Mouse (Mus musculus) ES-Bruce4 (cell line): ENCODE data around the gene Gm9837. TPM values are rescaled to one million over a fixed set of nuclear protein-coding genes. Genes with fewer than 3 reads are reported as not detected.

Experiments used
- H3K27ac ChIP-seq: 2 replicates; pipeline ENCODE4 v1.5.1; 2012; ENCODE audit warnings: low read length, inconsistent platforms; ENCODE audit not compliant: insufficient read depth
- H3K27me3 ChIP-seq: 2 replicates; pipeline ENCODE4 v1.6.1; 2012; ENCODE audit warnings: mild to moderate bottlenecking, low read length, inconsistent platforms; ENCODE audit not compliant: control insufficient read depth, poor library complexity, insufficient read depth, severe bottlenecking
- H3K36me3 ChIP-seq: 2 replicates; pipeline ENCODE4 v1.6.1; 2012; ENCODE audit warnings: inconsistent platforms, mild to moderate bottlenecking, low read length, moderate library complexity; ENCODE audit not compliant: control insufficient read depth, poor library complexity, insufficient read depth, severe bottlenecking
- H3K4me1 ChIP-seq: one replicate; pipeline ENCODE4 v1.8.1; 2011; ENCODE audit warnings: low read length; ENCODE audit not compliant: control insufficient read depth, insufficient read depth
- H3K4me3 ChIP-seq: 2 replicates; pipeline ENCODE4 v1.5.1; 2011; ENCODE audit warnings: low read depth, mild to moderate bottlenecking, low read length
- H3K9ac ChIP-seq: 2 replicates; pipeline ENCODE4 v1.6.1; 2012; ENCODE audit warnings: low read depth, mild to moderate bottlenecking, inconsistent platforms; ENCODE audit not compliant: poor library complexity, severe bottlenecking
- H3K9me3 ChIP-seq: replicated peaks from 2 replicates; pipeline ENCODE4 v1.6.1; 2012; ENCODE audit warnings: mild to moderate bottlenecking, low read length, inconsistent platforms; ENCODE audit not compliant: control insufficient read depth, poor library complexity, insufficient read depth, severe bottlenecking
- CTCF ChIP-seq: IDR thresholded peaks from one replicate; pipeline ENCODE4 v1.8.1; 2011; ENCODE audit warnings: low read depth, low read length
- EP300 ChIP-seq: IDR thresholded peaks from 2 replicates; pipeline ENCODE4 v1.6.1; 2011; ENCODE audit warnings: low read depth, low read length; ENCODE audit not compliant: insufficient read depth
- POLR2A ChIP-seq: IDR thresholded peaks from one replicate; pipeline ENCODE4 v1.8.1; 2011; ENCODE audit warnings: low read length; ENCODE audit not compliant: insufficient read depth
- polyA plus RNA-seq: library from polyadenylated mRNA; stranded (reverse); fragments of >200 nt; gene quantifications from 2 replicates; pipeline ENCODE4 v1.2.4, GENCODE M21; 2011; ENCODE audit warnings: low read depth; ENCODE audit not compliant: missing spikeins, insufficient read depth, insufficient read length

Gm9837 gene
- polyA plus RNA-seq, 1 experiment: not detected

DNA sequence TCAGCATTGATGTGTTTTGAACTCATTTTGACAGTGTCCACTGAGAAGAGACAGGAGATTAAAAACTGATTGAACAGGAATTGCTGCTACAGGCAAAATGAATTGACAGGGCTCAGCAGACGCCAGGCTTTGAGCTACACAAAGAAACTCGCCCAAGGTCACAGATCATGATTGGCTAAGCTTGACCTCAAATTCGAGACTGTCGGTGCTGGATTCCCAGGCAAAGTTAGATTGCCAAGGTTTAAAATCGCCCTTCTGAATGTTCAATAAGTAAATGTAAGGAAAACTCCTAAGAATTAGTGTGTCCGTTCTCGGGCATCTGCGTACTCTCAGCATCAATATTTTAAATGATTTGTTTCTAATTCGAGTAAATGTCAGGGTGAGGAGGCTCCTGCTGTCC, 19.1 kb upstream of the Gm9837 start:
- TF ChIP-seq POLR2A (no peak), CTCF (no peak), EP300 (no peak)
- H3K27me3 ChIP-seq: no peaks in the 10 kb centered on the region
- no peak overlapping the region for H3K27ac ChIP-seq
- H3K4me3 ChIP-seq: no peak overlapping the region
- H3K36me3 ChIP-seq: no peaks in the 10 kb centered on the region
- H3K4me1 ChIP-seq: no peaks in the 10 kb centered on the region
- no peaks in the 10 kb centered on the region for H3K9me3 ChIP-seq
- H3K9ac ChIP-seq: no peak overlapping the region

- Histone ChIP-seq H3K27ac (no peak overlapping the region), H3K4me1 (no peaks in the 10 kb centered on the region), H3K27me3 (no peaks in the 10 kb centered on the region), H3K4me3 (no peak overlapping the region), H3K9me3 (no peaks in the 10 kb centered on the region), H3K36me3 (no peaks in the 10 kb centered on the region), H3K9ac (no peak overlapping the region)
- no peak for TF ChIP-seq POLR2A
- peak; percentile 31 for TF ChIP-seq CTCF
- TF ChIP-seq EP300: no peak
Measured at GRCm38 (mm10) chr11:53489007-53489406, 18.7 kb upstream of the Gm9837 start.

DNA sequence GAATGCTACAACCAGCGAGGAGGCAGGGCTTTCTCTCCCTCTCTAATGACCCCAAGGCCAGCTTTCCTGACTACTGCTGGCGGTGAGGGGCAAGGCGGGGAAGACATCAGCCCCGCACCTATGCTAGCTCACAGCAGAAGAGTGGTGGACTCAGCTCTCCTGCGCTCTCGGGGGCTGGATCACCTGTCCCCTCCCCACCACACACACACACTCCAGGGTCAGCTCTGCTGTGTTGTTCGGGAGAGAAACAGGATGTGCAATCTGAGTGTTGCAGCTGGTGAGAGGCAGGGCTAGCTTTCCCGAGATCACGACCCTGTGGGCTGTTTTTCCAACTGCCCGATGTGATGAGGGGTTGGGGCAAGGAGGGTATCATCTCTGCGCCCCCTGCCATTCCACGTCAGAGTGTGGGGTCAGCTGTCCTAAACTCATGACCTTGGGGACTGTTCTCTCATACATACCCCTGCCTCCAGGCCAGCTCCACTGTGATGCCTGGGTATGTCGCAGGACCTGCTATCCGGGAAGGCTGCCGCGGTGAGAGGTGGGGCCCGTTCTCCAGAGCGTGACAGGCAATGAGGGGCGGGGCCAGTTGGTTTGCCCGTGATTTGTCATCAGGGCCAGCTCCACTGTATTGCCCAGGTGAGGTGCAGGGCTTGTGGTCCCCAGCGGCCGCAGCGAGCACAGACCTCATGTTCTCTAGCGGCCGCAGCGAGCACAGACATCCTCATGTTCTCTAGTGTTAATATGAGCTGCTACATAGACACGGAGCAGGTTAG, 16.7 kb upstream of the Gm9837 start:
- Histone ChIP-seq H3K27me3 (no peaks in the 10 kb centered on the region), H3K27ac (no peak overlapping the region), H3K4me1 (no peaks in the 10 kb centered on the region), H3K36me3 (no peaks in the 10 kb centered on the region), H3K4me3 (peak overlapping the region; percentile 30), H3K9ac (no peak overlapping the region), H3K9me3 (no peaks in the 10 kb centered on the region)
- TF ChIP-seq CTCF (no peak), POLR2A (no peak), EP300 (no peak)

GRCm38 (mm10) chr11:53486351-53486750, 16.1 kb upstream of the Gm9837 start:
- no peak for TF ChIP-seq POLR2A
- no peak for TF ChIP-seq CTCF
- no peak for TF ChIP-seq EP300
- Histone ChIP-seq H3K4me1 (no peaks in the 10 kb centered on the region), H3K9me3 (no peaks in the 10 kb centered on the region), H3K9ac (no peak overlapping the region), H3K27me3 (no peaks in the 10 kb centered on the region), H3K36me3 (no peaks in the 10 kb centered on the region), H3K27ac (no peak overlapping the region), H3K4me3 (peak overlapping the region; percentile 30; the same call in 1 of the 2 replicates)

GRCm38 (mm10) chr11:53485719-53486118, 15.4 kb upstream of the Gm9837 start:
- Histone ChIP-seq H3K36me3 (no peaks in the 10 kb centered on the region), H3K4me1 (no peaks in the 10 kb centered on the region), H3K9me3 (no peaks in the 10 kb centered on the region), H3K9ac (no peak overlapping the region), H3K4me3 (no peak overlapping the region), H3K27me3 (no peaks in the 10 kb centered on the region), H3K27ac (no peak overlapping the region)
- TF ChIP-seq CTCF (peak; percentile 68), EP300 (0 out of 2 replicates have a peak, but pooled peaks have one; percentile 10), POLR2A (no peak)

DNA sequence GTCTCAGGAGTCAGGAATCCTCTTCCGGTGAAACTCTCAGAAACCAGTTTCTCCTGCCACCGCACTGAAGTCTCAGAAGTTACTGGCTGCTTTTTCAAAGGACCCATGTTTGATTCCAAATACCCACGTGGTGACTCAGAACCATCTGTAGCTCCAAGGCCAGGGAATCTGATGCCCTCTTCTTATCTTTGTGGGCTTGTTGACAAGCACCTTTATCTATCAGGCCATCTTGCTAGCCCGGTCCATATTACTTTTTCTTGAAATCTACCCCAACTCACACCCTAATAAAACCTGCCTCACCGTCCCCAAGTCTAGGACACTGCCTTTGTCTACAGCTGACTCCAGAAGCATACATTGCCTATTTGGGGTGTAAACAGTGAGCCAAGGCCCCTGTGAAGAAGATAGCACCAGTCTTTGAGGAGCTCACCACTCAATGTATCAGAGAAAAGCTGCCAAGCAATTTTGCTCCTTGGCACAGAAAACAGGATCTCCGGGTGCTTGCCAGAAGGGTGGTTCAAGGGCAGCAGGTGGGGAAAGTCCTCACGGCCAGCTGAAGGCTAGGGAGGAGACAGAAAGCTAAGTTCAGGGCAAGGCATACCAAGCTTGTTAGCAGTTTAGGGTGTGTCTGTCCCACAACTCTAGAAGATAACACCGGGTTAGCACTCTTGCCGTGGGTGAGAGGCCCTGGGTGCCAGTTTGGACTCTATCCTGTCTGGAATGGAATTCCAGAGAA, 13.0 kb upstream of the Gm9837 start:
- no peaks in the 10 kb centered on the region; the same call in 1 of the 2 replicates for H3K27me3 ChIP-seq
- no peak overlapping the region for H3K9ac ChIP-seq
- no peak overlapping the region for H3K27ac ChIP-seq
- TF ChIP-seq POLR2A (no peak), EP300 (no peak), CTCF (no peak)
- no peaks in the 10 kb centered on the region for H3K4me1 ChIP-seq
- H3K9me3 ChIP-seq: no peaks in the 10 kb centered on the region
- no peak overlapping the region for H3K4me3 ChIP-seq
- H3K36me3 ChIP-seq: no peaks in the 10 kb centered on the region
